Mouse (Mus musculus): ENCODE measurements at regions not wholly inside any gene's neighbourhood (a gene's known extent, or its start where the extent isn't known, plus 50 kb on each side); places are given as distances from the start of the nearest gene placed in this dataset.

GRCm38 (mm10) chr4:110125067-110125784 is 147.4 kb downstream of the Dmrta2 start:
- no peak for DNase-seq

GRCm38 (mm10) chr4:110127941-110128520 is 150.2 kb downstream of the Dmrta2 start:
- no peak for DNase-seq

GRCm38 (mm10) chr4:110128918-110129317 is 151.1 kb downstream of the Dmrta2 start:
- DNase-seq: peak; percentile 89

- no peak for DNase-seq
Observed at GRCm38 (mm10) chr4:110129518-110129917, 151.7 kb downstream of the Dmrta2 start.

GRCm38 (mm10) chr4:110132061-110132460 is 154.2 kb downstream of the Dmrta2 start:
- DNase-seq: no peak

GRCm38 (mm10) chr4:110134036-110134435 is 156.2 kb downstream of the Dmrta2 start:
- DNase-seq: no peak

- DNase-seq: no peak
Observed at GRCm38 (mm10) chr4:110145229-110145628, 167.4 kb downstream of the Dmrta2 start.

- peak; percentile 39 for DNase-seq
Observed at GRCm38 (mm10) chr4:110152103-110152946, 174.5 kb downstream of the Dmrta2 start.

All from right cerebral cortex, postnatal 14 days (tissue).